ENCODE assay signal across 22 mouse cellular contexts in genomic region chr3:96666916-96667315, GRCm38 (mm10). TPM values are rescaled to one million over a fixed set of nuclear protein-coding genes. Genes with fewer than 3 reads are reported as not detected.
DNase-seq lines count a peak whose midpoint lies in the region; ATAC-seq and TF ChIP-seq lines count a peak whose summit lies in the region.
"Had no signal": no experiment of that assay in that cellular context is flagged by ENCODE, and none has a peak within 500 bp of the region (broad histone marks: within the 10 kb centered on the region; RNA-seq: fewer than 3 reads in every experiment).

No protein-coding gene starts in this region.

- CTCF ChIA-PET in Patski (lab: Charles Lee), result interaction anchor here (0.7 to 3.4 kb wide), 15 partner anchors 9 to 125 kb away, joined by 3 to 28 read pairs (median 4); partner anchors contain the start of genes Itga10, Nudt17 and Pias3

- intact Hi-C loops in gastrocnemius, postnatal 14 days (cut with DNase I; ENCODE audit: low total_unique reads), result no loop called here

- H3K9me3 ChIP-seq in kidney, embryonic 14.5 days (ENCODE audit: control insufficient read depth, low read length), result no peaks in the 10 kb centered on the region
- H3K9me3 ChIP-seq: forebrain, embryonic 10.5 days; forebrain, embryonic 13.5 days; hindbrain, embryonic 12.5 days; hindbrain, embryonic 15.5 days had no signal

- H3K36me3 ChIP-seq in kidney, adult 2 months (ENCODE audit: control insufficient read depth, insufficient read depth, low read length), result no peaks in the 10 kb centered on the region
- H3K36me3 ChIP-seq in kidney, embryonic 14.5 days (ENCODE audit: control insufficient read depth, insufficient read depth, low read length), result no peaks in the 10 kb centered on the region
- H3K36me3 ChIP-seq: forebrain, embryonic 10.5 days; hindbrain, embryonic 12.5 days; hindbrain, embryonic 15.5 days had no signal

- POLR2A ChIA-PET in Patski (lab: Charles Lee), result interaction anchor here (1.1 to 1.2 kb wide), 3 partner anchors 30 to 36 kb away, joined by 3 to 5 read pairs (median 5); no protein-coding TSS in a partner anchor

- no peaks in the 10 kb centered on the region for H3K27me3 ChIP-seq in kidney, adult 2 months (replicated peaks; ENCODE audit: control insufficient read depth, insufficient read depth, low read length)
- no peaks in the 10 kb centered on the region for H3K27me3 ChIP-seq in kidney, embryonic 14.5 days (ENCODE audit: control insufficient read depth, insufficient read depth, low read length)
- no peaks in the 10 kb centered on the region for H3K27me3 ChIP-seq in Patski

- peak; percentile 82 for DNase-seq in kidney, adult 2 months
- DNase-seq in Patski (ENCODE audit: low read depth, low spot score), result peak; percentile 76
- peak; percentile 20 for DNase-seq in kidney, postnatal 14 days
- no peak for DNase-seq in right cerebral cortex, adult 18-20 months
- no peak for DNase-seq in gastrocnemius, postnatal 14 days
- DNase-seq: adrenal gland, adult 8-10 months; cerebellum, adult 18-20 months; cerebellum, adult 9-10 months; gastrocnemius, postnatal 10 days; heart, adult 11 months had no signal

- WGBS in kidney, adult 2 months, result 48% methylated on average over 5 of the region's 5 CpGs
- 90% methylated on average over 5 of the region's 5 CpGs for WGBS in kidney, embryonic 14.5 days

- no peak for ATAC-seq in kidney, embryonic 14.5 days (ENCODE audit: low FRiP score, low TSS enrichment)
- ATAC-seq in Patski, result peak; percentile 38
- ATAC-seq: activated CD4-positive, CD25-positive, alpha-beta regulatory T cell, adult 4 months; CD4-positive, CD25-positive, alpha-beta regulatory T cell, adult 4 months; forebrain, embryonic 13.5 days; forebrain, embryonic 16.5 days had no signal

- peaks cover 7% of the 10 kb centered on the region; the same call in 1 of the 2 replicates for H3K4me1 ChIP-seq in kidney, adult 2 months (ENCODE audit: control insufficient read depth, insufficient read depth, low read length)
- peaks cover 4% of the 10 kb centered on the region; the same call in 1 of the 2 replicates for H3K4me1 ChIP-seq in kidney, embryonic 14.5 days (ENCODE audit: control insufficient read depth, insufficient read depth, low read length)

- no peak for TF ChIP-seq CTCF in kidney, adult 2 months (conservative IDR thresholded peaks at IDR 0.05; ENCODE audit: insufficient read depth, insufficient read length, low read depth, low read length)
- no peak for TF ChIP-seq CTCF in Patski (IDR thresholded peaks at IDR 0.05)

- H3K9ac ChIP-seq in kidney, embryonic 14.5 days (ENCODE audit: low read depth, low read length), result no peak overlapping the region
- H3K9ac ChIP-seq: forebrain, embryonic 13.5 days; hindbrain, embryonic 12.5 days; hindbrain, embryonic 15.5 days had no signal

- no peak overlapping the region for H3K4me3 ChIP-seq in kidney, adult 2 months (ENCODE audit: insufficient read depth, low read depth, low read length)
- no peak overlapping the region for H3K4me3 ChIP-seq in kidney, embryonic 14.5 days (ENCODE audit: low read length)
- H3K4me3 ChIP-seq: forebrain, embryonic 10.5 days; forebrain, embryonic 13.5 days; hindbrain, embryonic 12.5 days; hindbrain, embryonic 15.5 days had no signal

- TF ChIP-seq POLR2A in kidney, adult 2 months (IDR thresholded peaks at IDR 0.05; ENCODE audit: low read depth, low read length), result no peak

- no peak overlapping the region for H3K4me2 ChIP-seq in kidney, embryonic 14.5 days (replicated peaks; ENCODE audit: low read depth, low read length)
- H3K4me2 ChIP-seq: forebrain, embryonic 13.5 days; heart, embryonic 11.5 days; hindbrain, embryonic 12.5 days; hindbrain, embryonic 15.5 days had no signal

- in situ Hi-C loops in Patski (cut with MboI; ENCODE audit: low pct_unique_long_range_greater_than_20kb), result no loop called here

- H3K27ac ChIP-seq in kidney, adult 2 months (ENCODE audit: insufficient read depth, low read depth, low read length), result no peak overlapping the region
- H3K27ac ChIP-seq in kidney, embryonic 14.5 days (ENCODE audit: low read depth, low read length), result no peak overlapping the region
- H3K27ac ChIP-seq: forebrain, embryonic 10.5 days; forebrain, embryonic 13.5 days; hindbrain, embryonic 12.5 days; hindbrain, embryonic 15.5 days had no signal

RNA-seq across cellular contexts. Expression of gene Ankrd35, which starts 3.0 kb away (rescaled TPM):
- polyA plus RNA-seq in kidney, adult 2 months (2012; rRNA removed), result 0.38 and 0.45 TPM in 2 replicates
- polyA plus RNA-seq in kidney, embryonic 14.5 days (2014; fragmentation: Nextera tagmentation; extraction: Ambion mirVana), result 0.33 and 0.37 TPM in 2 replicates
- polyA plus RNA-seq in Patski (2021), result 0.09 TPM
- total RNA-seq in gastrocnemius, postnatal 14 days (2021), result 1 to 10 TPM; 1.0 to 2.3 TPM
- total RNA-seq: hematopoietic stem cell, adult 5-6 weeks had no signal
- polyA plus RNA-seq: CD4-positive, CD25-positive, alpha-beta regulatory T cell, adult 4 months had no signal

RNA-seq across cellular contexts. Expression of gene Itga10, which starts 21.5 kb away (rescaled TPM):
- polyA plus RNA-seq in kidney, adult 2 months (2012; rRNA removed), result 1.2 and 1.6 TPM in 2 replicates
- polyA plus RNA-seq in kidney, embryonic 14.5 days (2014; fragmentation: Nextera tagmentation; extraction: Ambion mirVana), result 0.73 and 1.1 TPM in 2 replicates
- polyA plus RNA-seq in Patski (2021), result 2.2 TPM
- 1 to 10 TPM; 2.9 to 3.0 TPM for total RNA-seq in gastrocnemius, postnatal 14 days (2021)
- total RNA-seq: hematopoietic stem cell, adult 5-6 weeks had no signal

RNA-seq across cellular contexts. Expression of gene Pias3, which starts 29.3 kb away (rescaled TPM):
- 21.0 and 23.2 TPM in 2 replicates for polyA plus RNA-seq in kidney, adult 2 months (2012; rRNA removed)
- polyA plus RNA-seq in kidney, embryonic 14.5 days (2014; fragmentation: Nextera tagmentation; extraction: Ambion mirVana), result 36.5 and 55.7 TPM in 2 replicates
- polyA plus RNA-seq in Patski (2021), result 54.0 TPM
- 10 to 100 TPM; 10.4 to 12.1 TPM for total RNA-seq in gastrocnemius, postnatal 14 days (2021)

RNA-seq across cellular contexts. Expression of gene Gm42957, which starts 31.6 kb away (rescaled TPM):
- polyA plus RNA-seq in kidney, adult 2 months (2012; rRNA removed), result 0.07 TPM in 1 of 2 replicates, not detected in the other
- not detected in 2 replicates for polyA plus RNA-seq in kidney, embryonic 14.5 days (2014; fragmentation: Nextera tagmentation; extraction: Ambion mirVana)
- polyA plus RNA-seq in Patski (2021), result 0.10 TPM
- total RNA-seq in gastrocnemius, postnatal 14 days (2021), result under 1 TPM; 0.13 to 0.25 TPM
- total RNA-seq: hematopoietic stem cell, adult 5-6 weeks had no signal
- polyA plus RNA-seq: embryonic facial prominence, embryonic 11.5 days; heart, embryonic 11.5 days; heart, postnatal 0 days had no signal

RNA-seq across cellular contexts. Expression of gene Pex11b, which starts 31.7 kb away (rescaled TPM):
- polyA plus RNA-seq in kidney, adult 2 months (2012; rRNA removed), result 57.6 and 57.7 TPM in 2 replicates
- 55.8 and 59.6 TPM in 2 replicates for polyA plus RNA-seq in kidney, embryonic 14.5 days (2014; fragmentation: Nextera tagmentation; extraction: Ambion mirVana)
- polyA plus RNA-seq in Patski (2021), result 84.6 TPM
- total RNA-seq in gastrocnemius, postnatal 14 days (2021), result 10 to 100 TPM; 22.3 to 22.4 TPM

Comparison
In these comparisons a context has a peak if more than half of its experiments do, and no peak if none do; other contexts are left out.
1. DNase-seq: peak in kidney, adult 2 months (single experiment), Patski (single experiment) and kidney, postnatal 14 days (single experiment); none in right cerebral cortex, adult 18-20 months (single experiment) and gastrocnemius, postnatal 14 days (single experiment).